Mouse (Mus musculus): ENCODE results near the gene Sipa1l1.

Gene Sipa1l1

DNA sequence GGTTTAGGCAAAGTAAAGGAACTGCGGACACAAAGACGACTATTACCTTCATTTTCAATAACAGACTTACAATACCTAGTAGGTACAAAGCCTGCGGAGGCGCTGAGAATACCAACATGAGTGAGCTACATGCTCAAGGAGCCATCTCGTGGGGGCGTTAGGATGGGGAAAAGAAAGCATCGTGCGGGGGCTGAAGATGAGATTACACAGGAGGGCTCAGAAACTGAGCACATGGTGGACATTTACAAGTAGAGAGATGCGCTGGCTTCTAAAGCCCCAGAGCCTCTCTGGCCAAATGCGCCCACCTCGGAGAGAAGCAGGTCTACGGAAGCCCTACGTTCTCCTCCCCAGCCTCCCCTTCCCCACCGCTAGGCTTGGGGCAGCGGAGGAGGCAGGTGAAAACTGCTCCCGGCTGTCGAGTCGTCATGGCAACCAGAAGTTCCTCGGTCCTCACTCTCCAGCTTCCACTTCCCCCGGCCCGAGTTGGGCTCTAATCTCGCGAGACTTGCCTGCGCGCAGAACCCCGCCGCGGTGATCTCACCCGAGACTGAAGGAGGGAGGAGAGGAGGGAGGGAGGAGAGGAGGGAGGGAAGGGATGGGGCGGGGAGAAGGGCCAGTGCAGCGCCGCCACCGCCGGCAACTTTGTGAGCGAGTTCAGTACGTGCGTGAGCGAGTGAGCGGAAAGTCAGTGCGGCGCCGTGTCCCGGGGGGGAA is at the start of gene Sipa1l1:
TSS of gene Sipa1l1 (plus strand) at position 501 of the 714 bp plus-strand sequence.
- peak; percentile 95 to 99 for DNase-seq

DNA sequence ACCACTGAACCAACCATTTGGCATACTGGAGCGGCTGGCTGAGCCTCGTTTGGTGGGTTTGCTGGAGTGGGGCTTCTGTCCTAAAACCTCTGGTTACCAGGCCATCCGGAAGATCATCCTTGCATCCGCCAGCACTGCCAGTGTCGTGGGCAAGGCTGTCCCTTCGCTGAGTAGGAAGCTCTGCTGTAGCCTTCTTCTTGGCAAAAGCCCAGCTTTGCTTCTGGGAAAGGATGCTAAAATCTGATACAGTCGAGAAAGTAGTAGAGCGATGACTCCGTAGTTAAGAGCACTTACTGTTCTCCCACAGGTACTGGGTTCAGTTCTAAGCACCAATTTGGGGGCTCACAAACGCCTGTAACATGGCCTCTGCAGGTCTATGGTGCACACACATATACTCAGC is 47.2 kb upstream of the Sipa1l1 start:
- DNase-seq, result no peak

DNA sequence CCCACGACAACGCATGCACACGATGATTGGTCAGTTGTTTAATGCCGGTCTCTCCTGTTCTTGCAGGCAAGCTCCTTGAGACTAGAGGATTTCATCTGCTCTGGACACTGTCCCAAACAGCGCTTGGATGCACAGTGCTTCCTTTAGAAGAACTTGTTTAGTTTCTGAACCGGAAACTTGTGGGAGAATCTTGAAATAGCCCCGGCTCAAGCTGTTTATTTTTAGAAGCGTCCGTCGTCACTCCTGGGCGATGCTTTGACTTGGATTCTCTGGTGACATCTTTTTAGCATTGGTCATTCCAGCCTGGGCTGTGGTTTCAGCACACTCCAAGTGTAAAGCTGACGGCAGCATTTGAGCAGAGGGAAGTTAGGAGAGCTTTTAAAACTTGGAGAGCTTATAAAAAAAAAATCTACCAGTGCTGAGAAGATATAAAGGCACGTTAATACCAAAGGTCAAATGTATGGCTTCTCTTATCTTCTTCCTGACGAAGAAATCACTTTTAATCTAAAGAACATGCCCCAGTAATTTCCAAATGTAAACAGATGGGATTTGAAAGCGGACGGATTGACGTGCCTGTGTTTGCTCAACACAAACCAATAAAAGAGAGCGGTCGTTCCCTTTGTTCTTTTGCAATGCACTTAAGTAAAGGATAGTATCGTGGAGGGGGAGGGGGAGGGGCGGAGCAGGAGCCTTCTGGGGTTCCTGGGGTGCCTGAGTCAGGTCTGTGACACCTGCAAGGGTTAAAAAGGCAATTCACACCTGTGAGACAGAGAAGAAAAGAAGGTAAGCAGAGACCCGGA is 46.5 kb upstream of the Sipa1l1 start:
- no peak for DNase-seq

GRCm38 (mm10) chr12:82126796-82127195 is 42.3 kb upstream of the Sipa1l1 start:
- DNase-seq, result no peak

DNA sequence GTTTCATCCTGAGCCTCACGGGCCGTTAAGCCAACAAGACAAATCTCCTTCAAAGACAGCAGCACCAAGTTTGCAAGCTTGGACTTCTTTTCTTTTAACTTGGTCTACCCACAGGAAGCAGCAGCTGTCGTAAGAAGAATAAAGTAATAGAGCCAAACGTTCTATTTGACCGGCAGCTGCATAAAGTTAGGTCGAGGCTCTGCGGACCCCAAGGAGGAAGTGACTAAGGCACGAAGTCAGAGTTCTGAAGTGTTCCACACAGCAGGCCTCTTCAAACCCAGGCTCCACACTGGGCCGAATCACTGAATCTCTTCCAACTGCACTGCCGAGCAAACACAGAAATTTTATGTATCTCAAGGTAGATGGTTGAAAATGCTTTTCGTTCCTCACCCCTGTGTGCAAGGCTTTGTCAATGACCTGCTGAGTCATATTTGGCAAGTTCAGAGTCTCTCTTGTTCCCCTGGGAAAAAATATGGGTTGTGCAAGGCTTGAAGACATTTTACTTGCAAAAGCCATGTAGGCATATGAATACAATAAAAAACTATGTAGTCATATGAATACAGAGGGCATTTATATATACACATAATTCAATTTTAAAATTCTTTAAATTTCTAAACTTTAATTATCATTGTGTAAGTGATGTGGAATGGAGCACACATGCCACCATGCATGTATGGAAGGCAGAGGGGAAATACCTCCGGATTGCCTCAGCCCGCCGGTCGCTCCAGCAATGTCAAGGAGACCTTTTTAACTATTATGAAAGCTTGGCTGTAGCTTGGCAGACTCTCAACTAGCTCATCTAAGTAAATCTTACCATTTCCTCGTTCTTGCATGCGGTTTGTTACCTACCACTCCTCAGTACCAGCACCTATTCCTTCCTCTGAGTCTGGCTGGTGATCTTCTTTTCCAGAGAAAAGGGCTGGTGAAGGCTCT is 29.6 kb upstream of the Sipa1l1 start:
- DNase-seq, result peak; percentile 20 to 32

DNA sequence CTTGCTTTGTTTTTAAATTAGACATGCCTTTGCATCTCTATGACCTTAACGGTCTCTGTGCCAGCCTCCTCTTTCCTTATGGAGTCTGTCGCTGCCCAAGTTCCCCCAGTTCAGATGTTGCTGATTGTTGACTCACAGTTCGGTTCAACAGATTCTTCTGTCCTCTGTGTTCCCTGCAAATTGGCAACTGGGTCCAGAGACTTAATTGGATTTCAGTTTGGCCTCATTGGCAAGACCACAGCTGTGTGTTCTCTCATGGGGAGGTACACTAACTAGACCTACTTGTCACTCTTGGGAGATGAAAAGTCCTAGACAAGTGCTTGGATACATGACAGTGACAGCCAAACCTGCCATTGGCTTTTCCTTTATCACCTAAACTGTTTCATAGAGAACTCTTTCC is 25.7 kb upstream of the Sipa1l1 start:
- DNase-seq, result no peak

DNA sequence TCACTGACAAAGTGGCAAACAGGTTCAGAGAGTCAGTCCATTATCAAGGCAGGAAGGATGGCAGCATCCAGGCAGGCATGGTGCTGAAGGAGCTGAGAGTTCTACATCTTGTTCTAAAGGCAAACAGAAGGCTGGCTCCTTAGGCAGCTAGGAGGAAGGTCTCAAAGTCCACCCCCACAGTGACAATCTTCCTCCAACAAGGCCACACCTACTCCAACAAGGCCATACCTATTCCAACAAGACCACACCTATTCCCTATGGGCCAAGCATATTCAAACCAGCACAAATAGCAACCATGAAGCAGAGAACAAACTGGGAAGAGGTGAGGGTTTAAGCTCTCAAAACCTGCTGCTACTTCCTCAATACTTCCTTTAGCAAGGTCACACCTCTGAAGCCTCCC is 23.9 kb upstream of the Sipa1l1 start:
- DNase-seq, result no peak

- no peak for DNase-seq
Measured at GRCm38 (mm10) chr12:82147021-82147693, 22.0 kb upstream of the Sipa1l1 start.

DNA sequence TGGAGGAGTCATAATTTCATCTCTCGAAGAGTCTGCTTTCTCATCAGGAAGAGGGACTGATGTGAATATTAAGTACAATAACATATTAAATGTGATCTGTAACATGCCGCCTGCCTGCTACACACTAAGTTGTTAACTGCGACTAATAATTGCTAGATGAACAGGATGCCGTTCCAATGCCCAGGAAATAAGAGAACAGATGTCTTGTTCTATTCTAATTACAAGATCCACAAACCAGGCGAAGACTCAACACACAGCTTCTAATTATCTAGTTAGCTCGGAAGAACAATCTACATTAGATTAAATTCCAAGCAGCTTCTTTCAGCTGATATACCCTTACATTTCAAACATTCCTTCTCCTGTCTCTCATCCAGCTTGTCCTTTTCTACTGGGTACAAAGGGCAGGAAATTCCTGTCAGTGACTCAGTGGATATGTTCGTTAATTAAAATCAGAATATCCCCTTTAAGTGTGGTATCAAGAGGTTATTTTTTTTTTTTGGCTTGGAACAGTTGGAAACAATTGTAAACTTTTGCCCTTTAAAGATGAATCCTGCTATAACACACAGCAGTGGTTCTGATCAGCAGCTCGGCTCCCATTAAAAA is 20.7 kb upstream of the Sipa1l1 start:
- no peak for DNase-seq

DNA sequence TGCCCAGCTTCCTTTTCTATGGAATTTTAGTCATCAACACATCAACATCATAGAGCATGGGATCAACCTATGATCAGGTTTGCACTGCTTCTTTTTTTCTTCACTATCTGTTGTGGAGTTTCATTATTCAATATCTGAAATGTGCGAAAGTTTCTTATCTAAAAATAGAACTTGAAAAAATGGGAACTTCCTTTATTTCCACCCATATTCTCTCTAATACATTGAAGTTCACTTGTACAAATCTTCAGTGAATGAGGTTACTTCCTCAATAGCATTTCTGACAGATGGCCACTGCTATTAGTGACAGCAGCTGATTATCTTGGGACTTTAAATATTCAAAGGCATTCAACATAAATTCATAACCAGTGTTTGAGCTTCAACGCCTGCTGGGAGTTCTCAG is 18.1 kb upstream of the Sipa1l1 start:
- no peak for DNase-seq

GRCm38 (mm10) chr12:82154527-82154926 is 14.6 kb upstream of the Sipa1l1 start:
- DNase-seq, result no peak

DNA sequence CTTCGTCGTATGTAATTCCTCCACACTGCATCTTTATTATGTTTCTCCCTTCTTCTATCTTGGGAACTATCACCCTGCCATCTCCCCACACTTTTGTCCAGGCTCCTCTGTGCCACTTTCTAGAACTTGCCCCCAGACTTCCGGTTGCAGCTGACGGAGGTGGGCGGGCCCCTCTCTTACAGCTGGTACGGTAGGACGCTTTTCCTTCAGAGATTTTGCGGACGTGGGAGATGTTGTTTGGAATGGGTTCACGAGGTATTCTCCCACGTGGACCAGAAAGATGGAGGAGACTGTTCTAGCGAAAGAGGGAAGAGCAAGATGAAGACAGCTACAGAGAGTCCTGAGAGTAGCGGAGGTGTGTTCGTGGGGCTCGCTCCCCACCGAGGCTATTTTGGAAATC is 10.6 kb upstream of the Sipa1l1 start:
- no peak for DNase-seq

DNA sequence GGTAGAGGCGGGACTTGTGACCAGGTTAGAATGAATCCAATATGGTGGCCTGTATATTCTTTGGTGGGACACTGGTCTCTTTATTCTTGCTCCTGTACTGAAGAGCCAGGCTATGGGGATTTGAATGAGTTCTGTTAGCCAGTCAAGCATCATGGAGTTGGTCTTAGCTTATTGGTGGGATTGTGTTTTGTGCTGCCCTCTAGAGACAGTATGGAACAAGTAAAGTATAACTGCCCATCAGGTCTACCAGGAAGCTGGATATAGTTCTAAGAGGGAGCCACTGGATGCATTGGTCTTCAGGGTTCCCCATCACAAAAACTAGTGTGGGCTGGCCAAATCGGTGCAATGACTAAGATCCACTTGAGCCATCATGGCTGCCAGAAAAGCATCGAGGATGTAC is 9.7 kb upstream of the Sipa1l1 start:
- no peak for DNase-seq

GRCm38 (mm10) chr12:82165651-82166050 is 3.5 kb upstream of the Sipa1l1 start:
- DNase-seq, result peak in 1 of 2 experiments; percentile 35

DNA sequence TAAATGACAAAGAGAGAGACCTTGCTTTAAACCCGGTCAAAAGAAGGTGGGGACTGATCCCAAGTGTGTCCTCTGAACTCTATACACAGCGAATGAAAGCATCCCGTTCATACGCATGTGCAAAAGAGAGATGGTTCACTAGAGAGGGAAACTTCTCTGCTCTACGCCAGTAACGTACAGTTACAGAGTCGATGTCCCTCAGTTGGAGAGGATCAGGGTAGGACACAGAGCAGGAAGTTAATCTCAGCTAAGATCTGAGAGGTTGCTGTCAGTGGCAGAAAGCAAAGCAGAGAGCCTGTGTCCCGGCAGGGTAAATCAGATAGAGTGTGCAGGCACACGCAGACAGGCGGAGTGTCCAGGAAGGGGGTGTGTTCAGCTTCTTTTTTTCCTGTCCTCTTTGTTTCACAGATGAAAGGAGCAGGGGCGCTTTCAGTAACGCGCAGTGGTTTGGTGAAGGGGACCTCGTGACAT is 3.0 kb upstream of the Sipa1l1 start:
- peak; percentile 55 to 67 for DNase-seq

DNA sequence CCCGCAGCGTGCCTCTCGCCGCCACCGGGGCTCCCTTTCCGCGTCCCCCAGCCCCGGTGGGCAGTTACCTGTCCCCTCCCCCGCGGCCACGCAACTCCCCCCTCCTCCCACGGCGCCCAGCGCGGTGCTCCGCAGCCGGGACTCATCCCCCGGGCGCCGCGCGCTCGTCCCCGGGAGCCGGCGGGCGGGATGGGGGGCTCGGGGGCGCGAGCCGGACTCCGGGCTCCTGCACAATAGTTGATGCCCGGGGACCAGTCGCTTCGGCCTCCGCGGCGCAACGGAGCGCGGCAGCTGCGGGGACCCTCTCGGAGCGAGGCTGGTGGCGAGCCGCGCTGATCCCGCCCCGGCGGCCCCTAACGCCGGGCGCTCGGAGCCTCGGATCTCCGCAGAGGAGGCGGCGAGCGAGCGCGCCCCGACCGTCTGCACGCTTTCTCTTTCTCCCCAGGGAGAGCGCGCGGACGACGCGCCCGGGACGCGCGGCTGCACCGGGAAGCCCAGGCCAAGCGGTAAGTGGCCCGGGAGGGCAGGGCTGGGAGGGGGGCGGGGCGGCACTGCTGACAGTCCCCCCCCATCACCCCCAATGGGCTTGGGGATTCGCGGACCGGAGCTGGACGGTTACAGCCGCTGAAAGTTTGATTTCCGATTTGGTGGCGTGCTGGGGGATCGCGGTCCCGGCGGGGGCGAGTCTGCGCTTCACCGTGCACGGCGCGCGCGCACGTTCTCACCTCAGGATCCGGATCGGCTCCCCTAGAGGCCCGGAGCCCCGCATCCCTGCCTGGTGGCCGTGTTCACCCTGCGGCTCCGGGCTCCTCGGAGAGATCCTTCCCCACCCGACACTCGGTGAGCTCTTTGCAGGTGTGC is 681 bp downstream of the Sipa1l1 start:
- peak; percentile 77 to 83 for DNase-seq

DNA sequence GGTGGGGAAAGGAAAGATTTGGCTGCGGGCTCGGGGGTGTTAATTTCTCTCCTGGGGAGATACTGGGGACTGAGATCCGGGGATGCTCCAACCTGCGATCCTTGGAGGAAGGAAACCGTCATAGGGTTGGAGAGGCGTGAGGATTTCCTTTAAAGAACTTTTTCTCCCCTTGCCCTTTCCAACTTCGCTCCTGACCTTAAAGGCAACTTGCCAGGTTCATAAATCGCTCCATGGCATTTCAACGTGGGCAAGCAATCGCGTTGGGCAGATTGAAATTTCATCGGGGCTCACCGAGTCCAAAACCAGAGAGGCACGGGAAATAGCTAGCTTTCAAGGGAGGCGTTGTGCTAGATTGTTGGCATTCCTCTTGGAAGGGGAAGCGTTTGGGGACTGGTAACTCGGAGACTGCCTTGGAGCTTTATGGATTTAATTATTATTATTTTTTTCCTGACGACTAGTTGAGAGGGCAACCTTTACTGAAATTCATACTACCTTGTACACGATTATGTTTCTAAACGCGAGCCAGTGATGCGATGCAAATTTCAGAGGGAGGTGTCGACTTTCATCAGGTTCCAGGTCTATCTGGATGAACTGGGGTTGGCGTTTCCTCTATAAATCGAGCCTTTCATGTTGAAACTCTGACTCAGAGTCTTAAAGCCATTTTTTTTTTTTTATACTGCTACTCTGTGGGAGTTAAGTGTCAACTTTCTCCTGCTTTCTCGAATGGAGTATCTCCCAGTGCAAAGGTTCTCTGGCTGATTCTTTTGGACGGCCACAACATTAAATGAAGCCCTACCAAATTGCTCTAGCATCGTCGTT is 1.6 kb downstream of the Sipa1l1 start:
- no peak for DNase-seq

DNA sequence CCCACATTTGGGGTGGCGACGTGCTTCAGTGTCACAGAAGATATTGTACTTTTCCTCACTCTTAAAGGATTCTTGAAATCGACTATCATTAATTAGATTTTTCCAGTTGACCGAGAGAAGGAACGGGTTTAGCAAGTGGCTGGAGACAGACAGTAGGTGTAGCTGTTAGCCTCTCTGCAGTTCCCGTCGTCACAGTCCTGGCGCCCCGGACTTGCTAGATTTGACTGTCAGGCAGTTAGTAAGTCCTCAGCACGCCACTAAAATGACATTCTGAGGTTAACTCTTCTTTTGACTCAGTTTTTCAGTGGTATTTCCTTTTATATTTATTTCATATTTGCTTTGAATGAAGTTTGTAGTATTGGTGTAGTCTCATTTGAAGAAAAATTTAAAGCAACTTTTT is 2.5 kb downstream of the Sipa1l1 start:
- peak in 1 of 2 experiments; percentile 27 for DNase-seq

GRCm38 (mm10) chr12:82173623-82174022 is 4.5 kb downstream of the Sipa1l1 start:
- DNase-seq, result no peak

- DNase-seq, result no peak
Measured at GRCm38 (mm10) chr12:82175709-82176108, 6.6 kb downstream of the Sipa1l1 start.

Measured in thymus, postnatal 36 days (tissue).